Mouse (Mus musculus): ENCODE results near the gene Tnfsf11. TPM values are rescaled to one million over a fixed set of nuclear protein-coding genes. Genes with fewer than 3 reads are reported as not detected.

Gene Tnfsf11
- total and polyA plus RNA-seq, 3 experiments = 0.13 TPM; not detected in 2

DNA sequence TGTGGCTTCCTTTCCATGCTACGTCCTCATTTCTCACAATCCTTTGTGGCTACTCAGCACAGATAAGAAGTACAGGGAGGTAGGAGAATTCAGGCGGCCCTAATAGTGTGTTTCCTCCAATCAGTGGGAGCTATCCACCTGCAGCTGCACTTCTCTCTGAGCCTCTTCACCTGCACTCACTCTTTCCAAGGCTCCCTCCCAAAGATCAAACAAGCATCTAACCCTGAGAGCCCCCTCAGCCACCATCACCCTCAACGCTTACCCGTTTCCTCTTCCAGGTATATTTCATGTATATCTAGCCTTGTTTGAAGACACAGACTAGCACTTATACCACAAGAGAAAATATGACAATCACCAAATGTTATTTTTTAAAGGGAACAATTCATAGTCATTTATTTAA, 47.5 kb upstream of the Tnfsf11 start:
- no peaks in the 10 kb centered on the region for H3K79me2 ChIP-seq (replicated peaks; ENCODE audit: control insufficient read depth, extremely low read depth, insufficient read depth, poor library complexity, severe bottlenecking)
- in situ Hi-C loops (cut with MboI; ENCODE audit: low pct_ligation_motif_present, low pct_unique_long_range_greater_than_20kb, low sequenced_read_pairs) (no loop called here), dilution Hi-C loops (cut with MboI; ENCODE audit: extremely low pct_ligation_motif_present, extremely low pct_unique_long_range_greater_than_20kb, low sequenced_read_pairs) (no loop called here)
- no peak overlapping the region for H3K4me3 ChIP-seq (replicated peaks in 1 of 3; ENCODE audit: low read depth in 2 of 3, low read length in 2 of 3, poor library complexity in 1 of 3)
- DNase-seq (ENCODE audit: extremely low read depth) = no peak
- no peak for TF ChIP-seq ETS1 (conservative IDR thresholded peaks at IDR 0.05; ENCODE audit: low read depth, low read length)
- TF ChIP-seq SIN3A (IDR thresholded peaks at IDR 0.05; ENCODE audit: low read length) = no peak
- TF ChIP-seq MAZ (IDR thresholded peaks at IDR 0.05; ENCODE audit: low read depth, low read length) = no peak
- no peak for TF ChIP-seq CTCF (conservative IDR thresholded peaks at IDR 0.05 in 1 of 2, IDR thresholded peaks at IDR 0.05 in 1 of 2; ENCODE audit: low read depth in 2 of 2, low read length in 2 of 2)
- TF ChIP-seq SMC3 (IDR thresholded peaks at IDR 0.05; ENCODE audit: low read depth, low read length) = no peak
- no peak for TF ChIP-seq HCFC1 (IDR thresholded peaks at IDR 0.05; ENCODE audit: low read depth, low read length)
- TF ChIP-seq ZNF384 (IDR thresholded peaks at IDR 0.05; ENCODE audit: low read depth, low read length) = no peak
- TF ChIP-seq IRF4 (IDR thresholded peaks at IDR 0.05; ENCODE audit: low read depth, low read length) = no peak
- TF ChIP-seq BHLHE40 (IDR thresholded peaks at IDR 0.05; ENCODE audit: low read depth, low read length) = no peak
- no peak for TF ChIP-seq MYC (IDR thresholded peaks at IDR 0.05; ENCODE audit: low read depth, low read length)
- no peak for TF ChIP-seq E2F4 (IDR thresholded peaks at IDR 0.05; ENCODE audit: insufficient replicate concordance, low read depth, low read length)
- TF ChIP-seq NRF1 (IDR thresholded peaks at IDR 0.05; ENCODE audit: low read depth, low read length) = no peak
- no peak for TF ChIP-seq MEF2A (IDR thresholded peaks at IDR 0.05; ENCODE audit: borderline replicate concordance, low read depth, low read length)
- no peak overlapping the region for H3K9ac ChIP-seq (ENCODE audit: insufficient read depth, low read depth)
- H3K4me2 ChIP-seq (ENCODE audit: insufficient read depth, low read depth, poor library complexity, severe bottlenecking) = no peak overlapping the region
- no peaks in the 10 kb centered on the region for H3K36me3 ChIP-seq (replicated peaks in 1 of 2; ENCODE audit: control insufficient read depth in 1 of 2, insufficient read depth in 1 of 2, low read length in 1 of 2)
- H3K4me1 ChIP-seq (ENCODE audit: control insufficient read depth in 1 of 2, insufficient read depth in 2 of 2) = peaks cover 2 to 14% of the 10 kb centered on the region in 2 experiments
- H3K27ac ChIP-seq (ENCODE audit: insufficient read depth, low read depth) = no peak overlapping the region
- H3K27me3 ChIP-seq (replicated peaks) = no peaks in the 10 kb centered on the region
- no peaks in the 10 kb centered on the region for H3K9me3 ChIP-seq (replicated peaks; ENCODE audit: low read length)

GRCm38 (mm10) chr14:78352865-78353264, 45.0 kb upstream of the Tnfsf11 start:
- Histone ChIP-seq H3K36me3 (replicated peaks in 1 of 2; ENCODE audit: control insufficient read depth in 1 of 2, insufficient read depth in 1 of 2, low read length in 1 of 2) (no peaks in the 10 kb centered on the region), H3K4me3 (replicated peaks in 1 of 3; ENCODE audit: low read depth in 2 of 3, low read length in 2 of 3, poor library complexity in 1 of 3) (no peak overlapping the region), H3K9ac (ENCODE audit: insufficient read depth, low read depth) (no peak overlapping the region), H3K27me3 (replicated peaks) (no peaks in the 10 kb centered on the region), H3K79me2 (replicated peaks; ENCODE audit: control insufficient read depth, extremely low read depth, insufficient read depth, poor library complexity, severe bottlenecking) (no peaks in the 10 kb centered on the region), H3K4me2 (ENCODE audit: insufficient read depth, low read depth, poor library complexity, severe bottlenecking) (peak overlapping the region; percentile 31; the same call in 1 of the 2 replicates), H3K27ac (ENCODE audit: insufficient read depth, low read depth) (no peak overlapping the region), H3K9me3 (replicated peaks; ENCODE audit: low read length) (no peaks in the 10 kb centered on the region), H3K4me1 (ENCODE audit: control insufficient read depth in 1 of 2, insufficient read depth in 2 of 2) (peaks cover 2 to 14% of the 10 kb centered on the region in 2 experiments)
- dilution Hi-C loops (cut with MboI; ENCODE audit: extremely low pct_ligation_motif_present, extremely low pct_unique_long_range_greater_than_20kb, low sequenced_read_pairs) (no loop called here), in situ Hi-C loops (cut with MboI; ENCODE audit: low pct_ligation_motif_present, low pct_unique_long_range_greater_than_20kb, low sequenced_read_pairs) (no loop called here)
- DNase-seq (ENCODE audit: extremely low read depth) = no peak
- TF ChIP-seq SMC3 (IDR thresholded peaks at IDR 0.05; ENCODE audit: low read depth, low read length) (no peak), ZC3H11A (IDR thresholded peaks at IDR 0.05; ENCODE audit: low read depth, low read length) (no peak), NRF1 (IDR thresholded peaks at IDR 0.05; ENCODE audit: low read depth, low read length) (no peak), ZMIZ1 (IDR thresholded peaks at IDR 0.05; ENCODE audit: low read depth, low read length) (no peak), MEF2A (IDR thresholded peaks at IDR 0.05; ENCODE audit: borderline replicate concordance, low read depth, low read length) (no peak), NELFE (IDR thresholded peaks at IDR 0.05; ENCODE audit: low read depth, low read length) (no peak), ELF1 (IDR thresholded peaks at IDR 0.05; ENCODE audit: low read depth, low read length) (no peak), IRF4 (IDR thresholded peaks at IDR 0.05; ENCODE audit: low read depth, low read length) (no peak), MAZ (IDR thresholded peaks at IDR 0.05; ENCODE audit: low read depth, low read length) (no peak), POLR2AphosphoS2 (IDR thresholded peaks at IDR 0.05; ENCODE audit: low read depth, low read length) (no peak), UBTF (IDR thresholded peaks at IDR 0.05; ENCODE audit: low read depth, low read length) (no peak), POLR2A (IDR thresholded peaks at IDR 0.05; ENCODE audit: low read depth, low read length) (no peak), USF2 (conservative IDR thresholded peaks at IDR 0.05; ENCODE audit: low read depth, low read length) (no peak), USF1 (IDR thresholded peaks at IDR 0.05; ENCODE audit: low read depth, low read length) (no peak), MAFK (IDR thresholded peaks at IDR 0.05; ENCODE audit: insufficient replicate concordance, low read length) (no peak), CHD2 (IDR thresholded peaks at IDR 0.05; ENCODE audit: low read length) (no peak), HCFC1 (IDR thresholded peaks at IDR 0.05; ENCODE audit: low read depth, low read length) (no peak)

Measured in CH12.LX (cell line).